Mouse (Mus musculus) ES-Bruce4 (cell line): Measurements from ENCODE around the gene Klk12.

ENCODE experiments used
- CTCF ChIP-seq: IDR thresholded peaks from one replicate; pipeline ENCODE4 v1.8.1; 2011; ENCODE audit warnings: low read depth, low read length
- EP300 ChIP-seq: IDR thresholded peaks from 2 replicates; pipeline ENCODE4 v1.6.1; 2011; ENCODE audit warnings: low read depth, low read length; ENCODE audit not compliant: insufficient read depth
- POLR2A ChIP-seq: IDR thresholded peaks from one replicate; pipeline ENCODE4 v1.8.1; 2011; ENCODE audit warnings: low read length; ENCODE audit not compliant: insufficient read depth

DNA sequence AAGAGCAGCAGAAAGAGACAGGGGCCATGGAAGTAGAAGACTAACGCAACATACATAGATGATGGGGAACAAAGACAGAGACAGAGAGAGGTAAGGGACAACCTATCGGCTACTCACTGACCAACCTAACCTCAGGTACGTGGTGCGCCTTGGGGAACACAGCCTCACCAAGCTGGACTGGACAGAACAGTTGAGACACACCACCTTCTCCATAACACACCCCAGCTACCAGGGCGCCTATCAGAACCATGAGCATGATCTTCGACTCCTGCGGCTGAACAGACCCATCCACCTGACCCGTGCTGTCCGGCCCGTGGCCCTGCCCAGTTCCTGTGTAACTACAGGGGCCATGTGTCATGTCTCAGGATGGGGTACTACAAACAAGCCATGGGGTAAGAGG is 2.0 kb downstream of the Klk12 start:
- TF ChIP-seq EP300 (no peak), CTCF (no peak), POLR2A (no peak)
